Mouse (Mus musculus) embryonic facial prominence, embryonic 14.5 days (tissue): ENCODE data around the gene Rbmxl1. TPM values are rescaled to one million over a fixed set of nuclear protein-coding genes. Genes with fewer than 3 reads are reported as not detected.
"Not testable (repeated sequence)": the region's sequence is repeated elsewhere in the genome, so short reads cannot be mapped to it uniquely, and the experiment has no call there.

ENCODE experiments used
- ATAC-seq: fragments of 200-750 bp; cut with Nextera tagmentation; 2 replicates; pipeline ENCODE4 v1.8.0; 2017; ENCODE audit warnings: low read depth, moderate number of reproducible peaks, moderate TSS enrichment
- DNase-seq: peaks from one replicate; pipeline ENCODE4 v3.0.0-alpha.2; 2015; ENCODE audit warnings: low spot score
- H3K27ac ChIP-seq: fragments of 300-500 bp; sonication (generic); replicated peaks from 2 replicates; pipeline ENCODE4 v1.5.1; 2014; ENCODE audit warnings: low read depth, mild to moderate bottlenecking, low read length, moderate library complexity
- H3K27me3 ChIP-seq: fragments of 300-500 bp; sonication (generic); replicated peaks from 2 replicates; pipeline ENCODE4 v1.6.1; 2014; ENCODE audit warnings: low read length; ENCODE audit not compliant: control insufficient read depth, insufficient read depth
- H3K36me3 ChIP-seq: fragments of 300-500 bp; sonication (generic); 2 replicates; pipeline ENCODE4 v1.6.1; 2014; ENCODE audit warnings: low read length, mixed read lengths; ENCODE audit not compliant: control insufficient read depth, insufficient read depth
- H3K4me1 ChIP-seq: fragments of 300-500 bp; sonication (generic); 2 replicates; pipeline ENCODE4 v1.6.1; 2014; ENCODE audit warnings: antibody characterized with exemption, low read length; ENCODE audit not compliant: control insufficient read depth, insufficient read depth
- H3K4me2 ChIP-seq: fragments of 300-500 bp; sonication (generic); 2 replicates; pipeline ENCODE4 v1.6.1; 2014; ENCODE audit warnings: low read depth, mild to moderate bottlenecking, low read length, moderate library complexity, mixed read lengths
- H3K4me3 ChIP-seq: fragments of 300-500 bp; sonication (generic); 2 replicates; pipeline ENCODE4 v1.5.1; 2014; ENCODE audit warnings: low read depth, mild to moderate bottlenecking, low read length
- H3K9ac ChIP-seq: fragments of 300-500 bp; sonication (generic); 2 replicates; pipeline ENCODE4 v1.6.1; 2014; ENCODE audit warnings: low read depth, mild to moderate bottlenecking, low read length, moderate library complexity, mixed read lengths
- H3K9me3 ChIP-seq: fragments of 300-500 bp; sonication (generic); 2 replicates; pipeline ENCODE4 v1.6.1; 2016; ENCODE audit warnings: low read length; ENCODE audit not compliant: control insufficient read depth
- WGBS: fragments of 180-500 bp; shearing (Covaris S2); extraction: QIAGEN DNeasy Blood & Tissue Kit; methylation state at CpG from one replicate; pipeline ENCODE4 v1.1.7; 2014; 5-methylcytosine and 5-hydroxymethylcytosine counted together
- polyA plus RNA-seq: library from polyadenylated mRNA; unstranded; fragments of >200 nt; fragmentation: Nextera tagmentation; extraction: Ambion mirVana; gene quantifications from 2 replicates; pipeline ENCODE4 v1.2.1, GENCODE M21; 2014

Rbmxl1 gene
- 177 and 210 TPM in 2 replicates for polyA plus RNA-seq

DNA sequence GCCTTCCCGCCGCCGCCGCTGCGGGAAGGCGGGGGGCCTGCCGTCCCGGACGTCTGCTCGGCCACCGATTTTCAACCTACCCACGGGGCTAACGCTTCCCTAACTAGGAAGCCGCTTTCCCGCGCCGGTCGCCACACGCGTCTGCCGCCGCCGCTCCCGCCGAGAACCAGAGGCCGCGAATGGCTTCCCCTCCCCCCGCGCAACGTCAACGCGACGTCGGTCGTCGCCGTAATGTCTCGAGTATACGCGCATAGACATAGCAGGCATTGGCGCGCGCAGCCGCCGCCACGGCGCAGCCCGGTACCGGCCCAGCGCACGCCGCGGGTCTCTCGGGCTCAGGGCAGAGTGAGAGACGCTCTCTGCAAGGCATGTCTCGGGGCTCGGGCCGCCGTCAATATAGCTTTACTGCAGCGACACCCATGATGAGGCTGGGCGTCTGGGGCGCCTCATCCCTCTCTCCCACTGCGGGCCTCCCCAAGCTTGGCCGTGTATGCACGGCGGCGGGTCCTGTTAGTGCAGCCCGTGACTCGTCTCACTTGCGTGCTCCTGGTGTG, at the start of gene Rbmxl1:
Gene Rbmxl1, minus strand, starts transcription at position 180 of the 554 bp plus-strand sequence.
- ATAC-seq = peak; percentile 93
- Histone ChIP-seq H3K9me3 (peaks cover 11% of the 10 kb centered on the region; the same call in 1 of the 2 replicates), H3K4me3 (peak within 1 kb of the TSS; percentile 82), H3K4me1 (peaks cover 9% of the 10 kb centered on the region), H3K4me2 (peak within 1 kb of the TSS; percentile 96), H3K9ac (peak within 1 kb of the TSS; percentile 95), H3K36me3 (peaks cover 24% of the 10 kb centered on the region), H3K27me3 (no peaks in the 10 kb centered on the region), H3K27ac (peak within 1 kb of the TSS; percentile 94)
- under 1% methylated on average over 61 of the region's 70 CpGs for WGBS
- peak; percentile 92 for DNase-seq

- ATAC-seq = no peak
- Histone ChIP-seq H3K4me2 (no peak overlapping the region), H3K27ac (no peak overlapping the region), H3K4me1 (0 out of 2 replicates have a peak, but pooled peaks cover 3% of the 10 kb centered on the region), H3K27me3 (no peaks in the 10 kb centered on the region), H3K36me3 (0 out of 2 replicates have a peak, but pooled peaks cover 4% of the 10 kb centered on the region), H3K4me3 (no peak overlapping the region), H3K9ac (no peak overlapping the region), H3K9me3 (0 out of 2 replicates have a peak, but pooled peaks cover 5% of the 10 kb centered on the region)
- DNase-seq = no peak
- WGBS = 51% methylated on average over 11 of the region's 11 CpGs
Measured at GRCm38 (mm10) chr8:78556773-78557434, 48.2 kb upstream of the Rbmxl1 start.

GRCm38 (mm10) chr8:78555817-78556216, 47.1 kb upstream of the Rbmxl1 start:
- Histone ChIP-seq H3K4me1 (0 out of 2 replicates have a peak, but pooled peaks cover 3% of the 10 kb centered on the region), H3K9ac (no peak overlapping the region), H3K36me3 (no peaks in the 10 kb centered on the region), H3K9me3 (no peaks in the 10 kb centered on the region), H3K4me3 (no peak overlapping the region), H3K4me2 (no peak overlapping the region), H3K27me3 (no peaks in the 10 kb centered on the region), H3K27ac (no peak overlapping the region)
- WGBS = 90% methylated on average over 4 of the region's 4 CpGs
- DNase-seq (no peak), ATAC-seq (no peak)

DNA sequence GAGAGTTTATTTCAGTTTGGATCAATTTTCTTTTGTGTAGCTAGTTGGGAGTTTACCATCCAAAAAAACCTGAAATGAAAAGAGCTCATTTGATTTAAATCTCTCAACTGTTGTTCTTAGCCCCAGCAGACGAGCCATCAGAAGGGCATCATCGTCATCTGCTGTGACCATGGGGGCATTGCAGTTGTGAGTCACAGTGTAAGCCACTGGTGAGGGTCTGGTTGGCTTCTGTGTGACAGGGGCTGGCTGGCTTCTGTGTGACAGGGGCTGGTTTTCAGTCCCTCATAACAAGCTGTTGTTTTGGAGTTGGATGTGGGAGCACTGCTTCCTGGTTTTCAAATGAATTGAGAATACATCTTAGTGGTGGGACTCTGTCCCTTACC, 42.0 kb upstream of the Rbmxl1 start:
- Histone ChIP-seq H3K36me3 (no peaks in the 10 kb centered on the region), H3K27me3 (no peaks in the 10 kb centered on the region), H3K27ac (no peak overlapping the region), H3K9ac (no peak overlapping the region), H3K4me3 (no peak overlapping the region), H3K9me3 (no peaks in the 10 kb centered on the region), H3K4me2 (no peak overlapping the region), H3K4me1 (0 out of 2 replicates have a peak, but pooled peaks cover 3% of the 10 kb centered on the region)
- DNase-seq = no peak
- 75% methylated on average over 2 of the region's 2 CpGs for WGBS
- ATAC-seq = no peak

DNA sequence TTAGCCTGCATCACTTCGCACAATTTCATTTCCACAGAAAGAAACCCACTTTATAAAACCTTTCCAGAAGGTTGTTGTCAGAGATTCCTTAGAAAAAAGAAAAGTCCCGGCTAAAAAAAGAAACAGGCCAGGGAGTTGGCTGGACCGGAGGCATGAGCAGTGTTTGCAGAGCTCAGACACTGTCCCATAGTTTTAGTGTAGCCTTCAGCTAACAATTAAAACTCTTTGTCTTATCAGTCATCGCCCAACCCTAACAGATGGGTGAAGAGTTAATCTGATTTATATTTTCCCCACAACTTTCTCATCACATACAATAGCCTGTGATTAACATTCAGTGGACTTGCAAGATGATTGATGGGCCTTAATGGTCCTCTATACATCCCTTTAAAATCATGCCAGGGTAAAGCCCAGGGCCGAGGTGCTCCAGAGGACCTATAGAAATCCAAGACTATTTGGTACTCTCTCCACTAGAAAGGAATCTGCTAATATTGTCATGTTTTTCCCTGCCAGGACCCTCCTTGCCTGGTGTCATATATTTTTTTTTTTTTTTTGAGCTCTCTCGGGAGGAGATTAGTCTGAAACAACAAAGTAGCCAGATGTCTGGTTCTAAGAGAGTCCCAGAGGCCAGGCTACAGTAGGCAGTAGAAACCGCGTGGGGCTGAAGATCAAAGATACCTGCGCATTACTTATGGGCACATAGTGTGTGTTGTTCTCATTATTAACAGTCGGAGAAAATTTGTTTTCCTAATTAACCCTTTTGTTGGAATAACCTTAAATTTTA, 41.5 kb upstream of the Rbmxl1 start:
- H3K9ac ChIP-seq = no peak overlapping the region
- no peak overlapping the region for H3K4me2 ChIP-seq
- H3K36me3 ChIP-seq = no peaks in the 10 kb centered on the region
- DNase-seq (no peak), ATAC-seq (no peak)
- no peaks in the 10 kb centered on the region for H3K27me3 ChIP-seq
- H3K27ac ChIP-seq = no peak overlapping the region
- 49% methylated on average over 10 of the region's 10 CpGs for WGBS
- H3K4me3 ChIP-seq = no peak overlapping the region
- 0 out of 2 replicates have a peak, but pooled peaks cover 3% of the 10 kb centered on the region for H3K4me1 ChIP-seq
- no peaks in the 10 kb centered on the region for H3K9me3 ChIP-seq

GRCm38 (mm10) chr8:78545153-78545817, 36.6 kb upstream of the Rbmxl1 start:
- not testable (repeated sequence) for H3K27ac ChIP-seq, H3K4me3 ChIP-seq, H3K4me2 ChIP-seq, DNase-seq, H3K4me1 ChIP-seq, H3K9ac ChIP-seq, ATAC-seq, H3K9me3 ChIP-seq, H3K27me3 ChIP-seq
- H3K36me3 ChIP-seq = peaks cover 24% of the 10 kb centered on the region; the same call in 1 of the 2 replicates
- WGBS = 48% methylated on average over 8 of the region's 14 CpGs

- Histone ChIP-seq H3K4me2 (no peak overlapping the region), H3K36me3 (peaks cover 30% of the 10 kb centered on the region; the same call in 1 of the 2 replicates), H3K9me3 (0 out of 2 replicates have a peak, but pooled peaks cover 3% of the 10 kb centered on the region), H3K4me1 (no peaks in the 10 kb centered on the region), H3K9ac (no peak overlapping the region), H3K4me3 (no peak overlapping the region), H3K27me3 (no peaks in the 10 kb centered on the region), H3K27ac (no peak overlapping the region)
- DNase-seq (no peak), ATAC-seq (no peak)
- WGBS = 69% methylated on average over 2 of the region's 2 CpGs
Measured at GRCm38 (mm10) chr8:78544545-78544944, 35.8 kb upstream of the Rbmxl1 start.

DNA sequence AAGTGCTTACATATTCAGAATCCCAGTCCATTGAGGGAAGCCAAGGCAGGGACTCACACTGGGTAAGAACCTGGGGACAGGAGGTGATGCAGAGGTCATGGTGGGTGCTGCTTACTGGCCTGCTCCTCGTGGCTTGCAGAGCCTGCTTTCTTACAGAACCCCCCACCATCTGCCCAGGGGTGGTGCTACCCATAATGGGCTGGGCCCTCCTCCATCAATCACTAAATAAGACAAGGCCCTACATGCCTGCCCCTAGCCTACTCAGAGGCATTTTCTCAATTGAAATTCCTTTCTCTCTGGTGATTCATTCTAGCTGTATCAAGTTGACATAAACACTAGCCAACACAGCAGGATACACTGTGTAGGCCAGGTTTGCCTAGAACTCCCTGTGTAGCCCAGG, 34.9 kb upstream of the Rbmxl1 start:
- no peak for DNase-seq
- Histone ChIP-seq H3K4me1 (no peaks in the 10 kb centered on the region), H3K27ac (no peak overlapping the region), H3K4me2 (no peak overlapping the region), H3K4me3 (no peak overlapping the region), H3K9ac (no peak overlapping the region), H3K27me3 (no peaks in the 10 kb centered on the region), H3K36me3 (peaks cover 30% of the 10 kb centered on the region; the same call in 1 of the 2 replicates), H3K9me3 (0 out of 2 replicates have a peak, but pooled peaks cover 3% of the 10 kb centered on the region)
- ATAC-seq = no peak
- WGBS = 42% methylated on average over 1 of the region's 1 CpGs
